Mouse (Mus musculus): Measurements from ENCODE around the gene Zdhhc21.

- no peak for TF ChIP-seq CTCF (IDR thresholded peaks at IDR 0.05; ENCODE audit: borderline replicate concordance, control insufficient read depth, extremely low read depth, insufficient read depth, low read length, poor library complexity)
- no peak for TF ChIP-seq POLR2A (IDR thresholded peaks at IDR 0.05; ENCODE audit: control insufficient read depth, extremely low read depth, insufficient read depth, low read length, poor library complexity)
Measured at GRCm38 (mm10) chr4:82831155-82831554, 28.6 kb downstream of the Zdhhc21 start.
